Mouse (Mus musculus) lung, adult 2 months (tissue): ENCODE data around the gene 2610507B11Rik. TPM values are rescaled to one million over a fixed set of nuclear protein-coding genes. Genes with fewer than 3 reads are reported as not detected.

Experiments used
- DNase-seq: peaks from one replicate; pipeline ENCODE4 v3.0.0; 2022
- H3K4me1 ChIP-seq: fragments of 200-500 bp; 2 replicates; pipeline ENCODE4 v1.6.1; 2011; ENCODE audit warnings: low read length; ENCODE audit not compliant: control insufficient read depth, insufficient read depth
- H3K4me3 ChIP-seq: fragments of 200-500 bp; replicated peaks from 2 replicates; pipeline ENCODE3; 2011; ENCODE audit warnings: low read depth, mild to moderate bottlenecking, control low read depth, low read length; ENCODE audit errors: extremely low read depth
- CTCF ChIP-seq: fragments of 200-500 bp; IDR thresholded peaks from 2 replicates; pipeline ENCODE4 v1.5.1; 2011; ENCODE audit warnings: mild to moderate bottlenecking, low read length, control low read depth; ENCODE audit not compliant: insufficient read depth
- POLR2A ChIP-seq: fragments of 200-500 bp; IDR thresholded peaks from 2 replicates; pipeline ENCODE4 v1.6.1; 2011; ENCODE audit warnings: low read depth, mild to moderate bottlenecking, control low read depth, low read length, borderline replicate concordance; ENCODE audit errors: extremely low read depth
- WGBS: fragments of 180-500 bp; shearing (Covaris S2); methylation state at CpG from one replicate; pipeline ENCODE4 v1.1.7; 2018; 5-methylcytosine and 5-hydroxymethylcytosine counted together
- polyA plus RNA-seq: library from polyadenylated mRNA; depleted of rRNA; stranded (reverse); fragments of >200 nt; gene quantifications from 2 replicates; pipeline ENCODE4 v1.2.3, GENCODE M21; 2012; rRNA removed

2610507B11Rik gene
- polyA plus RNA-seq, 1 experiment = 65.4 TPM

DNA sequence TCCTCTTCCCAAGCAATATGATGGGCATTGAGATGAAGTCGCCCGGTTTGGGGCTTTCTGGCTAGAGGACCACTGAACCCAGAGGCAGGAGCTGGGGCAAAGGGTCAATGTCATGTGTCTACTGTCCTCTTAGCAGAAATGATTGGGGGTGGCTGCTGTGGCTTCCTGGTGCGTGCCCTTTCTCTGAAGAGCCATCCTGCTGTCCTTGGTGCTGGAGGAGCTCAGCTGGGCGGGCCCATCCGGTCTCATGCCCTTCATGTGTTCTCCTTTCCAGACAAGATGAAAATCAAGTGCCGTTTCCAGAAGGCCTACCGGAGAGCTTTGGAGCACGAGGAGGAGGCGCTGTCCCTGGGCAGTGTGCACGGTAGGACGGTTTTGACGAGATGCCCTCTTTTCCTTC, 71.1 kb downstream of the 2610507B11Rik start:
- TF ChIP-seq POLR2A (no peak), CTCF (no peak)
- H3K4me3 ChIP-seq = no peak overlapping the region
- WGBS = 96% methylated on average over 12 of the region's 12 CpGs
- no peak for DNase-seq
- peaks cover 4% of the 10 kb centered on the region; the same call in 1 of the 2 replicates for H3K4me1 ChIP-seq

DNA sequence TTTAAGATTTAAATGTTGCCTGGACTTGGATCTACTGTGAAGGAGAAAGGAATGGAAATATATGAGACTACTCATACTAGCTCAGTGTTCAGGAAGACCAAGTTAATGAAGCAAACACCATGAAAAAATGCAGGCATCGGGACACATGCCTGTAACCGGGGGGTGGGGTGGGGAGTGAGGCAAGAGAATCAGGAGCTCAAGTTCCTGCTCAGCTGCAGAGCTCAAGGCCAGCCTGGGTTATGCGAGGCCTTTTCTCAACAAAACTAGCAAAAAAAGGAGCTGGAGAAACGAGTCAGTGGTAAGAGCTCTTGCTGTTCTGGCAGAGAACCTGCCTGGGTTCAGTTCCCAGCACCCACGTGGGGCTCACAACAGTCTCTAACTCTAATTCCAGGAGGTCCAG, 72.4 kb downstream of the 2610507B11Rik start:
- WGBS = 92% methylated on average over 5 of the region's 5 CpGs

DNA sequence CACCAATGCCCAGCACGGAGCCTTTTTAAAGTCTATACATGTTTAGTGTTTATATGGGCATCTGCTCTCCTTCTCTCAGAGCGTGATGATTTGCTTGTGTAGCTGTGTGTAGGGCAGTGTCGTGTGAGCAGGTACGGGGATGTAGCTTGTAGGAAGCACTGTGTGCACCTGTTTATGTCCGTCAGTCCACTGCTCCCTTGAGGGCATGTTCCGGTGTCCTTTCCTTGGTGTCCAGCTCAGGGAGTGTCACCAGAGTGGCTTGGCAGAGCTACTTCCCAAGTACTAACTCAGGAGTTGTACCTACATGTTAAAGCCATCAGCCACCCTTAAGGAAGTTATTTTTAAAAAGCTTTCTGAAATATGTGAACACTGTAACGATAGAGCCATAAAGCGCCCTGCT, 75.5 kb downstream of the 2610507B11Rik start:
- no peak for DNase-seq
- no peak overlapping the region for H3K4me3 ChIP-seq
- 94% methylated on average over 8 of the region's 8 CpGs for WGBS
- TF ChIP-seq CTCF = no peak
- TF ChIP-seq POLR2A = no peak
- no peaks in the 10 kb centered on the region for H3K4me1 ChIP-seq

More for the DNA sequence above, 72.4 kb downstream of the 2610507B11Rik start:
- Histone ChIP-seq H3K4me3 (no peak overlapping the region), H3K4me1 (peaks cover 2% of the 10 kb centered on the region; the same call in 1 of the 2 replicates)
- no peak for TF ChIP-seq CTCF
- TF ChIP-seq POLR2A = no peak
- no peak for DNase-seq

Other genes with a start within 250 kb of the 2610507B11Rik start
- gene Dhrs13, start 229.5 kb upstream of the 2610507B11Rik start, polyA plus RNA-seq = 7.9 and 8.7 TPM in 2 replicates
- 114 and 145 TPM in 2 replicates for gene Flot2, start 223.8 kb upstream of the 2610507B11Rik start, polyA plus RNA-seq
- gene Eral1, start 181.4 kb upstream of the 2610507B11Rik start, polyA plus RNA-seq = 23.9 and 27.8 TPM in 2 replicates
- 21.6 and 25.6 TPM in 2 replicates for gene Fam222b, start 167.1 kb upstream of the 2610507B11Rik start, polyA plus RNA-seq
- gene Traf4, start 96.2 kb upstream of the 2610507B11Rik start, polyA plus RNA-seq = 37.0 and 42.8 TPM in 2 replicates
- gene Nek8, start 85.1 kb upstream of the 2610507B11Rik start, polyA plus RNA-seq = 16.1 and 18.9 TPM in 2 replicates
- 38.0 and 44.2 TPM in 2 replicates for gene Tlcd1, start 85.0 kb upstream of the 2610507B11Rik start, polyA plus RNA-seq
- 103 and 212 TPM in 2 replicates for gene Rpl23a, start 78.2 kb upstream of the 2610507B11Rik start, polyA plus RNA-seq
- 45.4 and 59.2 TPM in 2 replicates for gene Rab34, start 73.3 kb upstream of the 2610507B11Rik start, polyA plus RNA-seq
- 0.87 and 1.4 TPM in 2 replicates for gene Proca1, start 68.4 kb upstream of the 2610507B11Rik start, polyA plus RNA-seq
- 67.6 and 81.7 TPM in 2 replicates for gene Sdf2, start 16.0 kb upstream of the 2610507B11Rik start, polyA plus RNA-seq
- gene Supt6, start 15.8 kb upstream of the 2610507B11Rik start, polyA plus RNA-seq = 21.0 and 26.5 TPM in 2 replicates
- gene BC030499, start 29.1 kb downstream of the 2610507B11Rik start, polyA plus RNA-seq = 0.22 and 0.27 TPM in 2 replicates
- gene Spag5, start 39.8 kb downstream of the 2610507B11Rik start, polyA plus RNA-seq = 1.4 and 1.6 TPM in 2 replicates
- 8.4 and 10.4 TPM in 2 replicates for gene Aldoc, start 61.2 kb downstream of the 2610507B11Rik start, polyA plus RNA-seq
- gene Pigs, start 66.7 kb downstream of the 2610507B11Rik start, polyA plus RNA-seq = 68.4 and 69.0 TPM in 2 replicates
- gene Unc119, start 81.7 kb downstream of the 2610507B11Rik start, polyA plus RNA-seq = 55.4 and 64.1 TPM in 2 replicates
- 0.62 TPM in 1 of 2 replicates, not detected in the other for gene Foxn1, start 124.8 kb downstream of the 2610507B11Rik start, polyA plus RNA-seq
- 1.5 and 1.9 TPM in 2 replicates for gene Slc13a2, start 160.5 kb downstream of the 2610507B11Rik start, polyA plus RNA-seq
- 14.0 and 19.4 TPM in 2 replicates for gene Slc46a1, start 203.9 kb downstream of the 2610507B11Rik start, polyA plus RNA-seq
- gene Sarm1, start 236.0 kb downstream of the 2610507B11Rik start, polyA plus RNA-seq = 0.52 and 0.65 TPM in 2 replicates
- gene Vtn, start 237.3 kb downstream of the 2610507B11Rik start, polyA plus RNA-seq = 25.0 and 30.8 TPM in 2 replicates
- 0.11 TPM in 1 of 2 replicates, not detected in the other for gene Sebox, start 241.7 kb downstream of the 2610507B11Rik start, polyA plus RNA-seq